Mouse (Mus musculus): Measurements from ENCODE around the gene Zkscan17. TPM values are rescaled to one million over a fixed set of nuclear protein-coding genes. Genes with fewer than 3 reads are reported as not detected.
"Not testable (repeated sequence)": the region's sequence is repeated elsewhere in the genome, so short reads cannot be mapped to it uniquely, and the experiment has no call there.

The Zkscan17 gene
- polyA plus RNA-seq (2015; fragmentation: Nextera tagmentation; extraction: Ambion mirVana) = 4.5 and 4.8 TPM in 2 replicates

DNA sequence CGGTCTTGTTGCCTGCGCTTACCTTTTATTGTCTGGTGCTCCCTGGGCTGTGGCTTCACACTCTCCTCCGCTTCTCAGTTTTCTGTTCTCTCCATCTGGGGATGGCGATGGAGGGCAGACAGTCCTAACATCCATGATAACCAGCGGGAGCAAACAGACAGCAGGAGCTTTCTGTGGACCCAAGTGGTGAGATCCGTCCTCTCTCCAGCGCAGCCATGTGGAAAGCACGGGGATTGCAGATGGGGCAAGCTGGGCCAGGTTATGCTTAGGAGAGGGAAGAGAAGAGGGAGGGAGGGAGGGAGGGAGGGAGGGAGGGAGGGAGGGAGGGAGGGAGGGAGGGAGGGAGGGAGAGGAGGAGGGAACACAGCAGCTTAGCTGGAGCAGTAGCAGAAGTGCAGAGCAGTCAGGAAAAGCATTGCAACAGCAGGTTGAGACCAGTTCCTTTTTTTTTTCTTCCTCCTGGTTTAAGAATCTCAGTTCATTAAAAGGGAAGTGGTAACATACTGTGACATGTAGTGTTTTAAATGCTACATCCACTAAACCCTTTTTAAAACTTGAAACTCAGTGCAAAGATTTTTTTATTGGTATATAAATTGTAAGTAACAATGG lies at the start of gene Zkscan17:
Zkscan17 (minus strand) TSS at position 280 of the 609 bp plus-strand sequence.
- Histone ChIP-seq H3K9me3 (replicated peaks; ENCODE audit: control insufficient read depth, low read length) (0 out of 2 replicates have a peak, but pooled peaks cover 2% of the 10 kb centered on the region), H3K4me2 (ENCODE audit: low read depth, low read length) (no peak within 1 kb of the TSS), H3K27me3 (ENCODE audit: control insufficient read depth, insufficient read depth, low read depth, low read length) (no peaks in the 10 kb centered on the region), H3K4me3 (ENCODE audit: low read depth, low read length) (no peak within 1 kb of the TSS), H3K27ac (ENCODE audit: low read length) (no peak within 1 kb of the TSS), H3K36me3 (ENCODE audit: control insufficient read depth, insufficient read depth) (no peaks in the 10 kb centered on the region), H3K4me1 (ENCODE audit: control insufficient read depth, low read depth, low read length) (no peaks in the 10 kb centered on the region), H3K9ac (ENCODE audit: low read depth, low read length) (no peak within 1 kb of the TSS)
- 37% methylated on average over 8 of the region's 8 CpGs for WGBS (ENCODE audit: insufficient replicate concordance)
- no peak for ATAC-seq (ENCODE audit: low read depth)

DNA sequence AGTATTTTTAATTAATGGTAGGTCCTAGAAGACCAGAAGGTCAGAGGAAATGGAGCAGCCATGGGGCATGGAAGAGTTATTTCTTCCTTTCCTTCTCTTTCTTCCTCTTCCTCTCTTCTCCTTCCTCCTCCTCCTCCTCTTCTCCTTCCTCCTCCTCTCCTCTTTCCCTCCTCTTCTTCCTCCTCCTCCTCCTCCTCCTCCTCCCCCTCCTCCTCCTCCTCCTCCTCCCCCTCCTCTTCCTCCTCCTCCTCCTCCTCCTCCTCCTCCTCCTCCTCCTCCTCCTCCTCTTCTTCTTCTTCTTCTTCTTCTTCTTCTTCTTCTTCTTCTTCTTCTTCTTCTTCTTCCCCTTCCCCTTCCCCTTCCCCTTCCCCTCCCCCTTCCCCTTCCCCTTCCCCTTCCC lies 49.6 kb upstream of the Zkscan17 start, which contains the start of gene Olfr222:
Olfr222 (minus strand) TSS at position 101 of the 400 bp plus-strand sequence.
- H3K27me3 ChIP-seq (ENCODE audit: control insufficient read depth, insufficient read depth, low read depth, low read length); H3K36me3 ChIP-seq (ENCODE audit: control insufficient read depth, insufficient read depth); H3K4me2 ChIP-seq (ENCODE audit: low read depth, low read length); H3K4me1 ChIP-seq (ENCODE audit: control insufficient read depth, low read depth, low read length); ATAC-seq (ENCODE audit: low read depth); H3K9me3 ChIP-seq (replicated peaks; ENCODE audit: control insufficient read depth, low read length); H3K4me3 ChIP-seq (ENCODE audit: low read depth, low read length); H3K9ac ChIP-seq (ENCODE audit: low read depth, low read length); H3K27ac ChIP-seq (ENCODE audit: low read length): not testable (repeated sequence)

DNA sequence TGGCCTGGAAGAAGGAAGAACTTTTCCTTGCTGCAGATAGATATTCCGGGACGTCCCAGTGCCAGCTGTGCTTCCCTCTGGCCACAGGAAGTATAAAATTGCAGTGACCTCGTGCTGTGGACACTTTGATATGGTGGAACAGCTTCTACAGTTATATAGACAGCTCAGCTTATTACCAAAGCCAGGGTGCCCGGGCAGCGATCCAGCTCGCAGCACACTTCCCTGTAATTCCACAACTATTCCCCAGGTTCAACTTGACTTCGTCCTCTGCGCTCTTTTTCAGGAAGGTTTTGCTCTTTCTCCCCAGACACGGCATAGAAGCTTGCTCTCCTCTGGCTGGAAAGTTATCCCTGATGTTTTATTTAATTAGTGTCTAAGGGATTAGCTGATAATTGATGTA lies 49.2 kb upstream of the Zkscan17 start:
- Histone ChIP-seq H3K27ac (ENCODE audit: low read length) (no peak overlapping the region), H3K4me3 (ENCODE audit: low read depth, low read length) (no peak overlapping the region), H3K4me2 (ENCODE audit: low read depth, low read length) (no peak overlapping the region), H3K27me3 (ENCODE audit: control insufficient read depth, insufficient read depth, low read depth, low read length) (peaks cover 8% of the 10 kb centered on the region; the same call in 1 of the 2 replicates), H3K4me1 (ENCODE audit: control insufficient read depth, low read depth, low read length) (no peaks in the 10 kb centered on the region), H3K9me3 (replicated peaks; ENCODE audit: control insufficient read depth, low read length) (no peaks in the 10 kb centered on the region), H3K36me3 (ENCODE audit: control insufficient read depth, insufficient read depth) (no peaks in the 10 kb centered on the region), H3K9ac (ENCODE audit: low read depth, low read length) (no peak overlapping the region)
- no peak for ATAC-seq (ENCODE audit: low read depth)
- WGBS (ENCODE audit: insufficient replicate concordance) = 47% methylated on average over 9 of the region's 9 CpGs

DNA sequence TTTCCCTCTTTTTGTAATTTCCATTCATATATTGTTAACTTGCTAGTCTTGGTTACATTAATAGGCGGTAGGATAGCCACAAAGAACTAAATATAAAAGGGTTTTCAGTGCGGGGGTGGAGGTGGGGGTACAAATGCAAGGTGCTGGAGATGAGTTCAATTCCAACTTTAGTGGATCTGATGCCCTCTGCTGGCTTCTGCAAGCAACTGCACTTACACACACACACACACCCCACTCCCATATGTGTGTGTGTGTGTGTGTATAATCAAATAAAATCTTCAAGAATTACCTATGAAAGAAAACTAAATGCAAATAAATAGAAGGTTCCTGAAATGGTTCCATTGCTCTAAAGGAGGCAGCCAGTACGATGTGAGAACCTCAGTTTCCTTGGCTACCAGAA lies 42.8 kb upstream of the Zkscan17 start:
- H3K4me1 ChIP-seq (ENCODE audit: control insufficient read depth, low read depth, low read length) = no peaks in the 10 kb centered on the region
- H3K4me2 ChIP-seq (ENCODE audit: low read depth, low read length) = no peak overlapping the region
- H3K9ac ChIP-seq (ENCODE audit: low read depth, low read length) = no peak overlapping the region
- H3K27me3 ChIP-seq (ENCODE audit: control insufficient read depth, insufficient read depth, low read depth, low read length) = peaks cover 8% of the 10 kb centered on the region; the same call in 1 of the 2 replicates
- H3K4me3 ChIP-seq (ENCODE audit: low read depth, low read length) = no peak overlapping the region
- WGBS (ENCODE audit: insufficient replicate concordance) = 39% methylated on average over 3 of the region's 3 CpGs
- H3K36me3 ChIP-seq (ENCODE audit: control insufficient read depth, insufficient read depth) = no peaks in the 10 kb centered on the region
- no peaks in the 10 kb centered on the region for H3K9me3 ChIP-seq (replicated peaks; ENCODE audit: control insufficient read depth, low read length)
- no peak overlapping the region for H3K27ac ChIP-seq (ENCODE audit: low read length)
- no peak for ATAC-seq (ENCODE audit: low read depth)

DNA sequence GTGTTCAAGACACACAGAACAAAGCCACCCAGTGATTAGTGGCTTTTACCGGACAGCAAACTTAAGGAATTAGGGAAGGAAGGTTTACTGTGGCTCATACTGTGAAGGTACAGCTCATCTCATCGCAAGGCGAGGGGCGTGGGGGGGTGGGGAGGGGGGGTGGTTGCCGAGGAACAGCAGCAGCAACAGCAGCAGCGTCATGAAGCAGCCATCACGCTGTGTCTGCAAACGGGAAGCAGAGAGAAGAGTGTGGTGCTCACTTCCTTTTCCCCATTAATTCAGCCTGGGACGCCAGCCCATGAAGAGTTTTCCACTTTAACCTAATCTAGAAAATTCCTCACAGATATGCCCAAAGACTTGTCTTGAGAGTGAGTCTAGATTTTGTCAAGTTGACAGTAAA lies 36.3 kb upstream of the Zkscan17 start:
- H3K9ac ChIP-seq (ENCODE audit: low read depth, low read length) = no peak overlapping the region
- 57% methylated on average over 9 of the region's 9 CpGs for WGBS (ENCODE audit: insufficient replicate concordance)
- H3K27me3 ChIP-seq (ENCODE audit: control insufficient read depth, insufficient read depth, low read depth, low read length) = no peaks in the 10 kb centered on the region
- H3K4me1 ChIP-seq (ENCODE audit: control insufficient read depth, low read depth, low read length) = no peaks in the 10 kb centered on the region
- H3K9me3 ChIP-seq (replicated peaks; ENCODE audit: control insufficient read depth, low read length) = no peaks in the 10 kb centered on the region
- no peak overlapping the region for H3K27ac ChIP-seq (ENCODE audit: low read length)
- H3K36me3 ChIP-seq (ENCODE audit: control insufficient read depth, insufficient read depth) = no peaks in the 10 kb centered on the region
- H3K4me3 ChIP-seq (ENCODE audit: low read depth, low read length) = no peak overlapping the region
- no peak overlapping the region for H3K4me2 ChIP-seq (ENCODE audit: low read depth, low read length)
- ATAC-seq (ENCODE audit: low read depth) = no peak

DNA sequence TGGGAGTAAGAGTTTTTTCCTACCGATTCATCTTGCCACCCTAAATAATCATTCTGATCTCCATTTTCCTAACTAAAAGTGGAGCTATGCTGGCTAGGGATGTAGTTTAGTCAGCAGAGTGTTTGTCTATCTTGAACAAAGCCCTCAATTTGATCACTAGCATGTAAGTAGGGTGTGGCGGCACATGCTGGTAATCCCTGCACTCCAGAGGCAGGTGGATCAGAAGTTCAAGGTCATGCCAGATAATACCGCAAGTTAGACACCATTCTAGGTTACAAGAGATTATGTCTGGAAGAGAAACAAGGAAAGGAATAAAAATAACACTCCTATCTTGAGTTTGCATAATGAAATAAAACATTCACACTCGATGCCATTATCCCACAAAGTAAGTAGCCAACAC lies 35.8 kb upstream of the Zkscan17 start:
- no peaks in the 10 kb centered on the region for H3K27me3 ChIP-seq (ENCODE audit: control insufficient read depth, insufficient read depth, low read depth, low read length)
- H3K4me3 ChIP-seq (ENCODE audit: low read depth, low read length) = no peak overlapping the region
- no peak overlapping the region for H3K4me2 ChIP-seq (ENCODE audit: low read depth, low read length)
- 68% methylated on average over 4 of the region's 4 CpGs for WGBS (ENCODE audit: insufficient replicate concordance)
- no peaks in the 10 kb centered on the region for H3K36me3 ChIP-seq (ENCODE audit: control insufficient read depth, insufficient read depth)
- no peak overlapping the region for H3K9ac ChIP-seq (ENCODE audit: low read depth, low read length)
- H3K9me3 ChIP-seq (replicated peaks; ENCODE audit: control insufficient read depth, low read length) = no peaks in the 10 kb centered on the region
- H3K4me1 ChIP-seq (ENCODE audit: control insufficient read depth, low read depth, low read length) = no peaks in the 10 kb centered on the region
- ATAC-seq (ENCODE audit: low read depth) = no peak
- H3K27ac ChIP-seq (ENCODE audit: low read length) = no peak overlapping the region

DNA sequence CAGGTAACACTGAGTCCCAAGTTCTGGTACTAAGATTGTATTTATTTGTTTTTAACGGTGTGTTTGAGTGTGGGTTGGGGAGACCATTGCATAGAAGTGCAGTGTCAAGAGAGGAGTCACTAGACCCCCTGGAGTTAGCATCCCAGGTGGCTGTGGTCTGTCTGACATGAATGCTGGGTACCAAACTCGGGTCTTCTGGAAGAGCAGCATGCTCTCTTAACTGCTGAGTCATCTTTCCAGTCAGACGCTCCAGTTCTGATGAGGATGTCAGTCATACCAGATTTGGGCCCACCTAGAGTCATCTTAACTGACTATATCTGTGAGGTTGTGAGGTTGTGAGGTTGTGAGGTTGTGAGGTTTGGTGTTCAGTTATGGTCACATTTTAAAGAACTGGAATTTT lies 34.4 kb upstream of the Zkscan17 start:
- Histone ChIP-seq H3K9ac (ENCODE audit: low read depth, low read length) (no peak overlapping the region), H3K4me3 (ENCODE audit: low read depth, low read length) (no peak overlapping the region), H3K4me1 (ENCODE audit: control insufficient read depth, low read depth, low read length) (no peaks in the 10 kb centered on the region), H3K27ac (ENCODE audit: low read length) (no peak overlapping the region), H3K36me3 (ENCODE audit: control insufficient read depth, insufficient read depth) (no peaks in the 10 kb centered on the region), H3K9me3 (replicated peaks; ENCODE audit: control insufficient read depth, low read length) (no peaks in the 10 kb centered on the region), H3K27me3 (ENCODE audit: control insufficient read depth, insufficient read depth, low read depth, low read length) (no peaks in the 10 kb centered on the region), H3K4me2 (ENCODE audit: low read depth, low read length) (no peak overlapping the region)
- ATAC-seq (ENCODE audit: low read depth) = no peak
- WGBS (ENCODE audit: insufficient replicate concordance) = 48% methylated on average over 3 of the region's 3 CpGs

DNA sequence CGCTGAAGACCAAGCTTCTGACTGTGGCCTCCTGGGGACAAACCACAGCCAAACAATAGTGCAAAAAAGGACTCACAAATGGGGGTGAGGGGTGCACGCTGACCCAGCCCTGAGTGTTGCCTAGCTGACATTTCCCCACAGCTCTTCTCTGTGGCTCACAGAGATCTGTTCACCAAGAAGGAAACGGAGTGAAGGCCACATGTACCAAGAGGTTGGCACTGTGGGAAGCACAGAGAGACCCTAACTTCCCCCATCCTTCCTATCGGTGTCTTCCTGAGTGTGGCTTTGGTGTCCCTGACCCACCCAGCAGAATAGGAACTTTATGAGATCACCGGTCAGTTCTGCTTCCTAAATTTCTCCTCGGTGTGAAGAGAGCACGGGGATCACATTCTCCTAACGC lies 28.0 kb upstream of the Zkscan17 start:
- no peak for ATAC-seq (ENCODE audit: low read depth)
- no peaks in the 10 kb centered on the region for H3K9me3 ChIP-seq (replicated peaks; ENCODE audit: control insufficient read depth, low read length)
- H3K36me3 ChIP-seq (ENCODE audit: control insufficient read depth, insufficient read depth) = no peaks in the 10 kb centered on the region
- no peak overlapping the region for H3K4me3 ChIP-seq (ENCODE audit: low read depth, low read length)
- no peak overlapping the region for H3K27ac ChIP-seq (ENCODE audit: low read length)
- H3K4me2 ChIP-seq (ENCODE audit: low read depth, low read length) = no peak overlapping the region
- 19% methylated on average over 8 of the region's 8 CpGs for WGBS (ENCODE audit: insufficient replicate concordance)
- H3K27me3 ChIP-seq (ENCODE audit: control insufficient read depth, insufficient read depth, low read depth, low read length) = no peaks in the 10 kb centered on the region
- no peaks in the 10 kb centered on the region for H3K4me1 ChIP-seq (ENCODE audit: control insufficient read depth, low read depth, low read length)
- no peak overlapping the region for H3K9ac ChIP-seq (ENCODE audit: low read depth, low read length)

DNA sequence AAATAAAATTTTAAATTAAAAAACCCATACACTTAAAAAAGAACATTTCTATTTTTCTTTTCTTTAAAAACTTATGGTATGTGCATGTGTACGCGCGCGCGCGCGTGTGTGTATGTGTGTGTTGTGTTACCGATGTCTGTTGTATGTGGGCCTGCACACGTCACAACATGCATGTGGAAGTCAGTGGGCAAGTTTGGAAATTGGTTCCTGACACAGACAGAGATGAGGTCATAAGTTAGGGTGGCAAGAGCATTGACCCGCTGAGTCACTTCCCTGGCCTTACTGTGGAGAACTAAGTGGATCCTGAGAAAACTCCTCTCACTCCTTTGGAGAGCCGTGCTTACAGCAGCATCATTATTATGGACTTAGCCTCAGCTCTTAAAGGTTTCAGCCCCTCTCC lies 27.6 kb upstream of the Zkscan17 start:
- Histone ChIP-seq H3K9me3 (replicated peaks; ENCODE audit: control insufficient read depth, low read length) (no peaks in the 10 kb centered on the region), H3K27ac (ENCODE audit: low read length) (no peak overlapping the region), H3K36me3 (ENCODE audit: control insufficient read depth, insufficient read depth) (no peaks in the 10 kb centered on the region), H3K4me3 (ENCODE audit: low read depth, low read length) (no peak overlapping the region), H3K4me1 (ENCODE audit: control insufficient read depth, low read depth, low read length) (no peaks in the 10 kb centered on the region), H3K27me3 (ENCODE audit: control insufficient read depth, insufficient read depth, low read depth, low read length) (no peaks in the 10 kb centered on the region), H3K9ac (ENCODE audit: low read depth, low read length) (no peak overlapping the region), H3K4me2 (ENCODE audit: low read depth, low read length) (no peak overlapping the region)
- no peak for ATAC-seq (ENCODE audit: low read depth)
- WGBS (ENCODE audit: insufficient replicate concordance) = 78% methylated on average over 11 of the region's 11 CpGs
